Mouse (Mus musculus) thymus, postnatal 0 days (tissue): ENCODE data around the gene Borcs6. TPM values are rescaled to one million over a fixed set of nuclear protein-coding genes. Genes with fewer than 3 reads are reported as not detected.

Source experiments
- DNase-seq: peaks from one replicate; pipeline ENCODE4 v3.0.0-alpha.2; 2015; ENCODE audit warnings: low spot score
- polyA plus RNA-seq: library from polyadenylated mRNA; unstranded; fragments of >200 nt; fragmentation: Nextera tagmentation; extraction: Ambion mirVana; gene quantifications from 2 replicates; pipeline ENCODE4 v1.2.1, GENCODE M21; 2015

The Borcs6 gene
- polyA plus RNA-seq, 1 experiment from 2014 or later, result 12.4 TPM

DNA sequence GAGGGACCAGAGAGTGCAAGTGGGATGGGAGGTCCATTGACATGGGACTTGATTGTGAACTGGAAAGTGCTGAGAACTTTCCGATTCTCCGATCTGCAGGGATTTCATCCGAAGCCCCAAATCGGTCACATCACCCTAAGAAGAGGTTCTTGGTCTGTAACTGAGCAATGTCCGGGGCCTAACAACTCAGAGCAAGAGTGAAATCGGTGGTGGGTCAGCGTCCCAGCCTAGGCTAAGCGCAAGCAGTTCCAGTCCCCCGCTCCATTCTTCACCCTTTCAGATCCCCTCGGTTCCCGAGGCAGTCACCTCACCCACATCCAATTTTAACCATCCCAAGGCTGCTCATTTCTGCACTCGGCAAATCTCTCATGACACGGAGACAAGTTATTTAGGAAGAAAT is 10.6 kb downstream of the Borcs6 start:
- DNase-seq, result no peak

DNA sequence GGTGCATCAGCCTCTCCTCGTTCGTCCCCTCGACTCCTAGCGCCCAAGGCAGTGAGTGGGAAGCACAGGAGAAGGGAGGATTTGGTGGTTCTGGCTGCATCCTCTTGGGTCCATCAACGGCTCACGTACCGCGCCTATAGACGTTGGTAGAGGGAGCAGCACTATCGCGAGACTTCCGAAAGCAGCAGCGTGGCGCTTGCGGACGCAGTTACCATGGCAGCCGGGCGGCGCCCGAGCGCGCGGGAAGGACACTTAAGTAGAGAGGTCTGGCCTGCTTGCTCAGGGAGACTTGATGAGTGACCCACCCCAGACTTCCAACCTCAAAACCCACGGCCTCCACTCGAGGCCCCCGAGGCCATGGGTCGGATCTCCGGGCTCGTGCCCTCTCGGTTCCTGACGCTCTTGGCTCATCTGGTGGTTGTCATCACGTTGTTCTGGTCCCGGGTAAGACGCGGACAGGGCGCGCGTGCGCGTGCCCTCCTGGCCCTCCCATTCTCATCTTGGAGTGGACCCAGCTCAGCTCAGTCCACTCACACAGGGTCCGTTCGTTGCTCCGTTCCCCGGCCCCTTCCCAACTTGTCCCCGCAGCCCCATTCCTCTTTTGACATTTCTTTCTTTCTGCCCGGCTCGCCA is 11.2 kb downstream of the Borcs6 start, which contains the start of gene Tmem107:
TSS of gene Tmem107 (plus strand) at position 217 of the 633 bp plus-strand sequence.
- peak; percentile 95 for DNase-seq

DNA sequence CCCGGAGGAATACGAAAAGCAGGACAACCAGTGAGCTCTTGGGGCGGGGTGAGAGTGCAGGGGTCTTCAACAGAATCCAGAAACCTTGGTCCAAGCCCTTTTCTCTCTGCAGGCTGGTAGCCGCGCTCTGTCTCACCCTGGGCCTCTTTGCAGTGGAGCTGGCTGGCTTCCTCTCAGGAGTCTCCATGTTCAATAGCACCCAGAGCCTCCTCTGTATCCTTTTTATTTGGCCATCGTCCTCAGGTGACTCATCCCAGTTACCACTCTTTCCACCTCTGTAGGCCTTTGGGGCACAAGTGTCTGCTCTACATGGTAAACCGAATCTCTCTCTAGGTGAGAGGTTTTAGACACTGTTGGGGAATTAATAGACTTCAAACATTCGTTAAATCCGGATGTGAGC is 11.7 kb downstream of the Borcs6 start:
- DNase-seq, result no peak

DNA sequence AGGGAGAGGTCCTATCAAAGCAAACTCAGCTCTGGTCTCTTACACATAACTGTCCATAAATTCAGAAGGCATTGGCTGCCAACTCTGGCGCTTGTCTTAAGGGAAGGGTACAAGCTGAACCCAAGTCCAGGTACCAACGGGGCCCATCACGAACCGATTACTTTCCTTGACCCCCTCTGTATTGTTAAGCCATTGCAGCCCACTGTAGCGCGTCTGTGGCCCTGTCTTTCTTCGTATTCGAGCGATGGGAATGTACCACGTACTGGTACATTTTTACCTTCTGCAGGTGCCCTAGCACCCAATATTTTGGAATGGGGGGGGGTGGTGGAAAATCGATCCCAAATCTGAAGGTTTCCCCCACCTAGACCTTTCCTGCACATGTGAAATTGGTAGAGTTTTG is 12.7 kb downstream of the Borcs6 start:
- DNase-seq, result no peak

DNA sequence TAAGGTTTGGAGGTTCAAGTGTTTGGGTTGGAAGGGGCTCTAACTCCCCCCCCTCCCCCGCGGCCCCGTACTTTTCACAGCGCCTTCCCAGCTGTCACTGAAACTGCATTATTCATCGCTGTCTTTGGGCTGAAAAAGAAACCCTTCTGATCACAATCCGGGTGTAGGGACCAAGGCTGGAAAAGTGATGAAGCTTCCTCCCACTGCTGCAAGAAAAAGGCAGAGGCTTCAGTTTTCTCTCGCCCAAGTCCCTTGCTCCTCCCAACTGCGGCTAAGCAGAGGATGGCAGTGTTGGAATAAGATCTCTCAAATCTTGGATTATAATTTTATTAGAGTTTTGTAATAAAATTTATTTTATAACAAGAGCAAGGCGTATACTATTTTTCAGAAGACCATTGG is 13.1 kb downstream of the Borcs6 start:
- DNase-seq, result no peak

DNA sequence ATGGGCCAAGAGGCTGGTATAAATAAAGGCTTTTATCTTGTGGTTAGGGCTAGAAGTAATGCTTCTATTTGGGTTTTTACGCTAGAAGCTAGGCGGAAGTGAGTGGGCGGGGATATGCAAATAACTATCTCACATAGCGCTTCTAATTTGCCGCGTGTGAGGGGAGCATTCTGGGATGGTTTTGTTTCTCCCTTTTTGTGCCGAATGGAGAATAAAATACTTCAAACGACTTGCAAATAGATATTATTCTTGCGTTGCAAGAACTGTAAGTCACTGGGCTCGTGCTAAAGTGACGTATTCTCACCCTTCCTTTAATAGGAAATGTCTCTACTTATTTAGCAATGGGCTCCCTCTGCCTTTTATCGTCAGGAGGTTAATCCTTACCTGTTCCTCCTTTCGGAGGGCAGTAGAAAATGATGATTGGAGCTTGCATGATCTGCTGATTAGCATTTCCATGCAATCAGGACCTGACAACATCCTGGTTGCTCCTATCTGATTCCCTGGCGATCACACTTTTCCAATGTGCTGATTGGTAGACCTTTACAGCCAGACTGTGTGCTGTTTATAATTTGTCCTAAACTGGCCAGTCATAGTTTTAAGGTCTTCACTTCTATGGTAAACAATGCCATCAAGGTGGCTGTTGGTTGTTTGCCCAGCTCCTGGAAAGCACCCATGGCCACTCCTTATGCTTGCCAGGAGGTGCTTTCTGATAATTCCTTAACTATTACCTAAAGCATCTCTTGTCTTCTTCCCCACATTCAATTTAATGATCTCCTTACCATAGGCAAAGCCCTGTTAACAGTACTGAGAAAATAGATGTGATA is 13.8 kb downstream of the Borcs6 start:
- peak; percentile 95 for DNase-seq

DNA sequence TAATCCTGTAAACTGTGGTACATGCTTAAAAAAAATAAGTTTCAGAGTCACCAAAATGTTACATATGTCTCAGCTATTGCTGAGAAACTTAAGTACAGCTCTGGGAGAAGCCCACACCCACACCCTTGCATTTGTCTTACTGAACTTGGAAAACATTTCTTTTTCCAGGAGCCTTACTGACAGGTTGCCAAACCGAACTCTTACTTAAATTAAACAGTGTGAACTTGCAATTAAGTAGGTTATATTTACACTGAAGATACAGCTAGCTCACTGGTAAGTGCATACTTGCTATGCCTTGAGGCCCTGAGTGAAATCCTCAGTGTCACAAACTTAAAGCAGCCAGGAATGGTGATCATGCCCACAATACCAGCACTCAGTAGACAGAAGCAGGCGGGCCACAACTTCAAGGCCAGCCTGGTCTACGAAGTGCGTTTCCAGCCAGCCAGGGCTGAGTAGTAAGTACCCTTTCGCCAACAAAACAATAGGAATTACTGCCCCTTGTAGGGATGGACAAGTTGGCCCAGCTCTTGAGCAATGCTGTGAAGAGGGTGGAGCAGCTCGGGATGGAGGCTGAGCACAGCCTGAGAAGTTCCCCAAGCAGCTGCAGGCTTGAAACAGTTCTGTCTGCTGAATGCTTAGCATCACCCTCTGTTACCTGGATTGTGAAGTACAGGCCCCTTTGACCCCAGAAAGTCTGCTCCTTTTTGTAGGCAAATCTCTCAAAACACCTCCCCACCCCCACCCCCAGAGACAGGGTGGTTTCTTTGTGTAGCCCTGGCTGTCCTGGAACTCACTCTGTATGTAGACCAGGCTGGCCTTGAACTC is 14.6 kb downstream of the Borcs6 start:
- DNase-seq, result no peak

DNA sequence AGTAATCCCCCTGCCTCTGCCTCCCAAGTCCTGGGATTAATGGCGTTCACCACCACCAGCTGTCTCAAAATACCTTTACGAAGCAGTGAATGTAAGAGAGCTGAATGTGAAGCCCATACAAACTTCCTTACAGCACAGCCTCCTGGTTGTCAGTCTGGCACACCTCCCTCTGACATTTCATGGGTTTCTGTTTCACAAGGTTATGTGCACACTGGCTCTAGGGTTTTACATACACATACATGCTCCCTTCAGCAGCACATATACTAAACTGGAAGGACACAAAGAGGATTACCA is 15.2 kb downstream of the Borcs6 start:
- DNase-seq, result no peak

DNA sequence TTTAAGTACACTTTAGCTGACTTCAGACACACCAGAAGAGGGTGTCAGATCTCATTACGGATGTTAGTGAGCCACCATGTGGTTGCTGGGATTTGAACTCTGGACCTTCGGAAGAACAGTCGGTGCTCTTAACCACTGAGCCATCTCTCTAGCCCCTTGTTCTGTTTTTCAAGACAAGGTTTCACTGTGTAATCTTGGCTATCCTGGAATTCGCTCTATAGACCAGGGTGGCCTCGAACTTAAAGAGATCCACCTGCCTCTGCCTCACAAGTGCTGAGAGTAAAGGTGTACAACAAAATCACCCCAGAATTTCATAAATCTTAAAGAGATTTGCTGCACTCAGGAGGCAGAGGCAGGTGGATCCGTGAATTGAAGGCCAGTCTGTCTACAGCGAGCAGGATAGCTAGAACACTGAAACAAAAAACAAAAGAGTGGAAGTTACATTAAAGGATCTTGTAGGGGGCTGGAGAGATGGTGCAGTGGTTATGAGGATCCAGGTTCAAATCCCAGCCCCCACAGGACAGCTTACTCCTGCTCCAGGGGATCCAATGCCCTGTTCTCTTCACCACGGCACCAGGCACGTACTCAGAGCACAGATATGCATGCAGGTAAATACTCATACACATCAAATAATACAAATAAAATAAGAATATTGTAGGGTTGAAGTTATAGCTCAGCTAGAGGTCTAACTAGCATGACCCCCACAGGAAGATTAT is 16.4 kb downstream of the Borcs6 start:
- no peak for DNase-seq

DNA sequence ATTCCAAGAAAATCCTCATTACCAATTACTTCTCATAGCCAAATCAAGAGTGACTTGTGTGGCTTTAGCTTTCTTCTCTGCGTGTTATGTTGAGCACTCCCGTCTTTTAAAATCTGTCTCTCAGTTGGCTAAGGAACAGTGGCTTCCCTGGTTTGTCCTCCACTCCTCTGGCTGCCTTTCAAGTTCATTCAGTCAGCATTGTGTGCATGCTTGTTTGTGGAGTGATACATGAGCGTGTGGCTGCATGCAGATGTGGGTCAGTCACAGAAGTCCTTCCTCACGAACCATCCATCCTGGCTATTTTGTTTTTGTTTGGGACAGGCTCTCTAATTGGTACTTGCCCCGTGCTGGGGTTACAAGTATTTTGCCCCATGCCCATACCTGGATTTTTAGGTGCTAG is 17.1 kb downstream of the Borcs6 start:
- no peak for DNase-seq

DNA sequence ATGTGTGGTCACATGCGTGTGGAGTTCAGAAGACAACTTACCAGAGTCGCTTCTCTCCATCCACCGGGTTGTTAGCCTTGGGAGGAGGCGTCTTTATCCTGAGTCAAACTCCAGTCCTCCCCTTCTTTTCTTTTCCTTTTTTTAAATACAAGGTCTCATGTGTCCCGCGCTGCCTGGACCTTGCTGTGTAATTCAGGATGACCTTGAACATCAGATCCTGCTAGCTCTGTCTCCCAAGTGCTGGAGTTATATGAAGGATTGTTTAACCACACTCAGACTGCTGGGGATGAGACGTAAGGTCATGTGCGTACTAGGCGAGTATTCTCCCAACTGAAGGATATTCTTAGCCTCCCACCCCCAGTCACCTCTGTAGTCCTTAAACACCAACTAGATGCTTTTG is 17.8 kb downstream of the Borcs6 start:
- no peak for DNase-seq

DNA sequence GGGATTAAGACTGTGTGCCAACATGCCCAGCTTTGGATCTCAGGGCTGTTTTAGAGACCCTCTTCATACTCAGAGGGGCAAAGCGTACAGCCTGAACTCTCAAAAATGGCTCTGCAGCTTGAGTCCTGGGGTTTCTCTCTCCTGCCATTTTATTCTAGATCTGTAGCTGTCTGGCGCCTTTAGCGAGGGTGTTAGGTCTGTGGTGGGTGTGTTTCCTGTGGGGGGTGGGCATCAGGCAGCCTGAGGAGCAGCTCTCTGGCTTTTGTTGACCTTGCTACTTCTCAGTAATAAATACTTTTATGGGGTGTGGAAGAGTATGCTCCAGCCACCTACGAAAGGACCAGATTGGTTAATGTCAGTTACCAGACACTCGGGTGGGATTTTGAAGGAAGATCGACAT is 18.5 kb downstream of the Borcs6 start:
- no peak for DNase-seq

DNA sequence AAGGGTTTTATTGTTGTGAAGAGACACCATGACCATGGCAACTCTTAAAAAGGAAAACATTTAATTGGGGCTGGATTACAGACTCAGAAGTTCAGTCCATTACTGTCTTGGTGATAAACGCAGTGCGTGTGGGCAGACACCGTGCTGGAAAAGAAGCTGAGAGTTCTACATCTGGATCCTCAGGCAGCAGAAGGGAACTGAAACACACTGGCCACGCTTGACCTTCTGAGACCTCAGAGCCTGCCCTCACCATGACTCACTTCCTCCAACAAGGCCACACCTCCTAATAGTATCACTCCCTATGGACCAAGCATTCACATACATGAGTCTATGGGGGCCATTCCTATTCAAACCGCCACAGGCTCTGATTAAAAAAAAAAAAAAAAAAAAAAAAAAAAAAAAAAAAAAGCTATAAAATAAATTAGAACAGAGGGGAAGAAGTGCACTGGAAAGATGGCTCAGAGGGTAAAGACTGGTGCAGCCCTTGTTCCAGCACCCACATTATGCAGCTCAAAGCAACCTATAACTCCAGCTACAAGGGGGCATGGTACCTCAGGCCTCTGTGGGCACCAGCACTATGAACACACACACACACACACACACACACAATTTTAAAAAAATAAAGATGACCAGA is 19.4 kb downstream of the Borcs6 start:
- DNase-seq, result no peak

DNA sequence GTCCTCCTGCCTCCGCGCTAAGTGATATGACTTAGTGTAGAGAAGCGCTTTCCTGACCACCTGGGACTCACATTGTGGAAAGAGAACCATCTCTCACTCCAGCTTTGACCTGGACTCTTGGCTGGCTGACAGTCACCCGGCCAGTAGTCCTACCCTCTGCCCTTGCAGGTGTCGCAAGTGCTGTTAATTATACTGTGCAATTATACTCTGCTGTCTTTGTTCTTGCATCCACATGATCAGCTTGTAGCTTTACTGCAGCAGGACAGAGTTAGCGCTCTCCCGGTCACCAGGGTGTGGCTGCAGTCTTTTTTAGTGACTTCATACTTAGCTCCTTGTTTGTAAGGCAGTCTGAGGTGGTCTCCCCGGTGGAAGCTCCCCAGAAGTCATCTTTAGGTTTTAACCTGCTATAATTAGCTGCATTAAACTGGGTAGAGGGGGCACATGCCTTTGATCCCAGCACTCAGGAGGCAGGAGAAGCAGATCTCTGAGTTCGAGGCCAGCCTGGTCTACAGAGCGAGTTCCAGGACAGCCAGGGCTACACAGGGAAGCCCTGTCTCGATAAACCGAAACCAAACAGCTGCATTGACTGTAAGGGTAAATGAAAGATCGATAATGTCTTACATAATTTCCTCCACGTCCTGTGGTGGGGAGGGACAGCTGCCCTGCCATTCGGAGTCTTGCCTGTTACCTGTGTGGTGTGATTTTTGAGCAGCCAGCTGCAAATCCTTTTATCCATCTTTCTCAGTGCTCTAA is 20.8 kb downstream of the Borcs6 start:
- DNase-seq, result no peak

DNA sequence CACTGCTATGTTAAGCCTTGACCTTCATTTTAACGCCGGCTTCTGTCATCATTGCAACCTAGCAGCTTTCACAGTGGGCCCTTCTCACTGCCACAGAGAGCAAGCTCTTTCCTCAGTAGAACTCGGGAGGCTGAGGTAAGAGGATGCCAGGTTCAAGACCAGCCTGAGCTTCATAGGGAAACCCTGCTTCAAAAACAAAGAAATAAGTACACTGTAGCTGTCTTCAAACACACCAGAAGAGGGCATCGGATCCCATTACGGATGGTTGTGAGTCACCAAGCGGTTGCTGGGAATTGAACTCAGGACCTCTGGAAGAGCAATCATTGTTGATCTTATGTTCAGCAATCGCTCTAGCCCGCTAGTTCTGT is 21.3 kb downstream of the Borcs6 start:
- no peak for DNase-seq

DNA sequence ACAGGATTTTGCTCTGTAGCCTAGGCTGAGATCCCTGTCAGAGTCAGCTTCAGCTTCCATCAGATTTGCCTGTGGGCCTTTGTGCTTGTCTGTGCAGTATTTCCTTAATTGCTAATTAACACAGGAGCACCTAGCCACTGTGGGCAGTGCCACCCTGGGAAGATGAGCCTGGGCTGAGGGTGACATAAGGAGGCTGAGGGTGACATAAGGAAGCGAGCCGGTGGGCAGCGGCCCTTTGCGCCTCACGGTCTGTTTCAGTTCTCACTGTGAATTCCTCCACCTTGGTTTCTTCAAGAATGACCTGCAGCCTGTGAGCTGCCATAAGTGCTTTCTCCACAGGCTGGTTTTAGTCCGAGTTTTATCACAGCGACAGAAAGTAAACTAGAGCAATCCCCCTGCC is 22.1 kb downstream of the Borcs6 start:
- no peak for DNase-seq

DNA sequence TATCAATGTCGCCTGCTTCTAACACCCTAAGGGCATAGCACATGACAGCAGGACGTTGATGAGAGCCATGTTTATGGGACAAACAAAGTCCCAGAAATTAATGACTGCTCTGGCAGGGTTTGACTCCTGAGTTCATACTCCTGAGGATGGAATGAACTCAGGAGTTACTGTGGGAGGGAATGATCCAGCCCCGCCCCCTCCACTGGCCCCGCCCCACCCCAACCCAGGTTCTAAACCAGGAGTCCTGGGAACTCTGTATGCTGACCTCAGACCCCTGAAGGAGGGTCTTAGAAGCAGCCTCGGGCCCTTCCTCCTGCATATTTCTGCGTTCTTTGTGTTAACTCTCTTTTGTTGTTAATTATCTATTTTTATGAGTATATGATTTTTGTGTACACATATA is 26.1 kb downstream of the Borcs6 start:
- DNase-seq, result no peak

DNA sequence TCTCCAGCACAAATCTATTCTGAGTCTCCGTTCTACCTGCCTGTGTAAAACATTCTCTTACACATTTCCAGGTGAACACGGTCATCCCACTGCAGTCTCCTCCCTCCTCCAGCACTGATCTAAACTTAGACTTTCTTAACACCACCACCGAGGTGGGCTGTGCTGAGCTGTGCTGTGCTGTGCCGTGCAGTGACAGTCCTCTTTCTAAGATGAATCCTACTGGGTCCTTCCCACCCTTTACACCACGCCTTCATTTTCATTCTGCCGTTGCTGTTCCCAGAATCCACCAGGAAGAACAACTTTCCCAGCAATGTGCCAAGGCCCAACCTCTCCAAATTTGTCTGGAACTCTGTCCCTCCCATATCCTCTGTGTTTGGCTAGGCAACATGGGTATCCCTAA is 26.9 kb downstream of the Borcs6 start:
- DNase-seq, result no peak

DNA sequence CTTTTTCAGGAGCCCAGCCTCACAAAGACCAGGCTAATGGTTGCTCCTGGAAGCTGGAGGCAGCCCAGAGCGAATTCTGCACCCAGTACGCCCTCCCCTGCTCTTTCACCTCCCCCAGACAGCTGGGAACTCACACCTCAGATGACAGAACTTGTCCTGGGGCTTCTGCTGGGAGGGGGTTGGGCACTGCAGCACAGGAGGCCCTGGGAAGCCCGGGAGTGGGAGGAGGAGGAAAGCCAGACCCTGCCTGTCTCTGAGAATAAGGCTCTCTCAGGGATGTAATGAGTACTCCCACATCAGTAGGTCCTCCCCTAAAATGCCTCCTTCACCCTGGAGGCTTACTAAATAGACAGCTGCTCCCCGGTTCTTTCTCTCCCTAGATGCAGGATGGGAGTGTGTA is 27.6 kb downstream of the Borcs6 start:
- no peak for DNase-seq

DNA sequence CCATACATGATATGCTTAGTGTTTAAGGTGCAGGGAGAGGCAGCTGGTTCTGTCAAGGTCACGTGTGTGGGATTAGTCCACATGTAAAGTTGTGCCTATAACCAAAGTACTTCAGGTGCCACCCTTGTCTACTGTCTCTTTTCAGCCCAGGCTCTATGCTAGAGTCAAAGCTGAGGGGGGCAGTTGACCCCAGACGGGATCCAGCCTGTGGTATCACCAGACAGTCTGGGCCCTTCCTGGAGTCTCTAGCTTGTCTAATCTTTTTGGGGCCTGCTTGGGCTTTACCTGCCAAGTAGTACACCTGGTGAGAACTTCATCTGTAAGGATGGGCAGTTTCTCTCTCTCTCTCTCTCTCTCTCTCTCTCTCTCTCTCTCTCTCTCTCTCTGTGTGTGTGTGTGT is 28.1 kb downstream of the Borcs6 start:
- no peak for DNase-seq
